ENCODE assay signal across 2 mouse cellular contexts in genomic region chr7:3239193-3239592, GRCm38 (mm10).
A peak's percentile ranks its signal among the peaks of the same experiment; 100 is the strongest.
TF ChIP-seq lines count a peak whose summit lies in the region.

No protein-coding gene starts in this region.

TF ChIP-seq in CH12.LX, 34 proteins besides CTCF, POLR2A, EP300 and RAD21:
- TF ChIP-seq MYC (IDR thresholded peaks at IDR 0.05; ENCODE audit: low read depth, low read length) (peak; percentile 47; the same call in 1 of the 2 replicates), SMC3 (IDR thresholded peaks at IDR 0.05; ENCODE audit: low read depth, low read length) (peak; percentile 11; the same call in 1 of the 2 replicates), TCF12 (IDR thresholded peaks at IDR 0.05; ENCODE audit: low read depth, low read length) (no peak)

TF ChIP-seq in MEL, 35 proteins besides CTCF, POLR2A, EP300 and RAD21:
- TF ChIP-seq MYC (IDR thresholded peaks at IDR 0.05; ENCODE audit: low read depth, low read length), result peak; percentile 55
- TF ChIP-seq SMC3 (IDR thresholded peaks at IDR 0.05; ENCODE audit: low read depth, low read length), result peak; percentile 20; the same call in 1 of the 2 replicates
- TF ChIP-seq HCFC1 (IDR thresholded peaks at IDR 0.05; ENCODE audit: low read depth, low read length), result no peak
- TF ChIP-seq USF1 (IDR thresholded peaks at IDR 0.05; ENCODE audit: low read depth, low read length), result peak; percentile 23; the same call in 1 of the 2 replicates
